ENCODE assay signal across 25 mouse cellular contexts in genomic region chr19:53536251-53536650, GRCm38 (mm10). TPM values are rescaled to one million over a fixed set of nuclear protein-coding genes. Genes with fewer than 3 reads are reported as not detected.
A peak's percentile ranks its signal among the peaks of the same experiment; 100 is the strongest.
DNase-seq lines count a peak whose midpoint lies in the region; ATAC-seq and TF ChIP-seq lines count a peak whose summit lies in the region.
"Had no signal": no experiment of that assay in that cellular context is flagged by ENCODE, and none has a peak within 500 bp of the region (broad histone marks: within the 10 kb centered on the region; RNA-seq: fewer than 3 reads in every experiment).

No protein-coding gene starts in this region.

- no peak for DNase-seq in cerebellum, adult 2 months
- DNase-seq in cerebellum, adult 8-10 months, result no peak
- DNase-seq in thymus, postnatal 0 days (ENCODE audit: low spot score), result peak; percentile 57
- DNase-seq in thymus, postnatal 4 days, result no peak
- DNase-seq in forebrain, embryonic 11.5 days (ENCODE audit: low spot score), result no peak
- no peak for DNase-seq in layer of hippocampus, postnatal 25 days (ENCODE audit: extremely low spot score in 1 of 2, low spot score in 1 of 2)
- DNase-seq: adrenal gland, adult 8-10 months; heart, adult 2 months; heart, postnatal 10 days; kidney, adult 8-10 months; liver, embryonic 13.5 days had no signal

- H3K4me3 ChIP-seq in cerebellum, adult 2 months (replicated peaks; ENCODE audit: insufficient read depth, low read depth, low read length), result peak overlapping the region; percentile 42
- H3K4me3 ChIP-seq in embryonic fibroblast, embryonic 13.5 days (ENCODE audit: insufficient read depth, low read length), result no peak overlapping the region
- no peak overlapping the region for H3K4me3 ChIP-seq in forebrain, embryonic 11.5 days (ENCODE audit: low read depth, low read length)
- H3K4me3 ChIP-seq: embryonic facial prominence, embryonic 15.5 days; forebrain, embryonic 15.5 days; heart, adult 2 months; heart, embryonic 12.5 days; hindbrain, embryonic 10.5 days; hindbrain, embryonic 15.5 days; limb, embryonic 10.5 days; limb, embryonic 15.5 days; liver, embryonic 13.5 days; megakaryocyte, embryonic 14.5 days; midbrain, embryonic 12.5 days; myocyte; neural tube, embryonic 13.5 days had no signal

- H3K27ac ChIP-seq in cerebellum, adult 2 months (ENCODE audit: insufficient read depth, low read length), result peak overlapping the region; percentile 54
- H3K27ac ChIP-seq in embryonic fibroblast, embryonic 13.5 days (ENCODE audit: insufficient read depth, low read length), result peak overlapping the region; percentile 9; the same call in 1 of the 2 replicates
- H3K27ac ChIP-seq in forebrain, embryonic 11.5 days (ENCODE audit: low read depth, low read length), result no peak overlapping the region
- H3K27ac ChIP-seq: embryonic facial prominence, embryonic 15.5 days; forebrain, embryonic 15.5 days; heart, adult 2 months; hindbrain, embryonic 10.5 days; hindbrain, embryonic 15.5 days; kidney, postnatal 0 days; limb, embryonic 10.5 days; limb, embryonic 15.5 days; liver, embryonic 13.5 days; midbrain, embryonic 12.5 days; neural tube, embryonic 13.5 days had no signal

- TF ChIP-seq POLR2A in cerebellum, adult 2 months (IDR thresholded peaks at IDR 0.05; ENCODE audit: borderline replicate concordance, insufficient read depth, low read length), result no peak
- TF ChIP-seq POLR2A in embryonic fibroblast, embryonic 13.5 days (IDR thresholded peaks at IDR 0.05; ENCODE audit: low read depth, low read length), result no peak

- no peaks in the 10 kb centered on the region for H3K36me3 ChIP-seq in forebrain, embryonic 11.5 days (ENCODE audit: control insufficient read depth, insufficient read depth, low read length)
- H3K36me3 ChIP-seq: embryonic facial prominence, embryonic 15.5 days; forebrain, embryonic 15.5 days; hindbrain, embryonic 15.5 days; limb, embryonic 15.5 days; midbrain, embryonic 12.5 days; neural tube, embryonic 13.5 days had no signal

- no peaks in the 10 kb centered on the region for H3K27me3 ChIP-seq in cerebellum, adult 2 months (ENCODE audit: control insufficient read depth, insufficient read depth, low read length)
- no peaks in the 10 kb centered on the region for H3K27me3 ChIP-seq in forebrain, embryonic 11.5 days (ENCODE audit: control insufficient read depth, insufficient read depth, low read length)
- H3K27me3 ChIP-seq: heart, embryonic 12.5 days had no signal

- no peak overlapping the region for H3K9ac ChIP-seq in forebrain, embryonic 11.5 days (ENCODE audit: low read length)
- H3K9ac ChIP-seq: embryonic facial prominence, embryonic 15.5 days; forebrain, embryonic 15.5 days; heart, embryonic 12.5 days; hindbrain, embryonic 15.5 days; limb, embryonic 15.5 days; liver, embryonic 13.5 days; midbrain, embryonic 12.5 days; neural tube, embryonic 13.5 days had no signal

- H3K4me2 ChIP-seq in forebrain, embryonic 11.5 days (ENCODE audit: low read depth, low read length, severe bottlenecking), result no peak overlapping the region
- H3K4me2 ChIP-seq: embryonic facial prominence, embryonic 15.5 days; forebrain, embryonic 15.5 days; heart, embryonic 12.5 days; hindbrain, embryonic 15.5 days; limb, embryonic 15.5 days; liver, embryonic 13.5 days; midbrain, embryonic 12.5 days; neural tube, embryonic 13.5 days had no signal

- peaks cover 43% of the 10 kb centered on the region for H3K4me1 ChIP-seq in cerebellum, adult 2 months (ENCODE audit: control insufficient read depth, insufficient read depth, low read length)
- peaks cover 16% of the 10 kb centered on the region for H3K4me1 ChIP-seq in embryonic fibroblast, embryonic 13.5 days (ENCODE audit: control insufficient read depth, insufficient read depth, low read length)
- no peaks in the 10 kb centered on the region for H3K4me1 ChIP-seq in forebrain, embryonic 11.5 days (replicated peaks; ENCODE audit: control insufficient read depth, insufficient read depth, low read length)
- H3K4me1 ChIP-seq: forebrain, embryonic 15.5 days; hindbrain, embryonic 15.5 days; midbrain, embryonic 12.5 days had no signal

- no peak for TF ChIP-seq CTCF in cerebellum, adult 2 months (IDR thresholded peaks at IDR 0.05; ENCODE audit: borderline replicate concordance, insufficient read depth, low read depth, low read length)
- no peak for TF ChIP-seq CTCF in embryonic fibroblast, embryonic 13.5 days (IDR thresholded peaks at IDR 0.05; ENCODE audit: borderline replicate concordance, insufficient read depth, low read length)

- ATAC-seq in forebrain, embryonic 11.5 days (replicated peaks; ENCODE audit: low FRiP score), result no peak
- ATAC-seq: forebrain, embryonic 15.5 days; lung, postnatal 0 days had no signal

- 26% methylated on average over 6 of the region's 6 CpGs for WGBS in cerebellum, adult 2 months
- 90% methylated on average over 6 of the region's 6 CpGs for WGBS in forebrain, embryonic 11.5 days

- no peaks in the 10 kb centered on the region for H3K9me3 ChIP-seq in forebrain, embryonic 11.5 days (ENCODE audit: control insufficient read depth, low read length)
- H3K9me3 ChIP-seq: embryonic facial prominence, embryonic 15.5 days; forebrain, embryonic 15.5 days; heart, embryonic 12.5 days; hindbrain, embryonic 10.5 days; hindbrain, embryonic 15.5 days; limb, embryonic 10.5 days; limb, embryonic 15.5 days; liver, embryonic 13.5 days; megakaryocyte, embryonic 14.5 days; midbrain, embryonic 12.5 days; neural tube, embryonic 13.5 days had no signal

RNA-seq across cellular contexts. Expression of gene Dusp5, which starts 7.3 kb away (rescaled TPM):
- polyA plus RNA-seq in cerebellum, adult 2 months (2012; rRNA removed), result 80.4 and 87.9 TPM in 2 replicates
- polyA plus RNA-seq in thymus, postnatal 0 days (2015; fragmentation: Nextera tagmentation; extraction: Ambion mirVana), result 33.2 and 34.4 TPM in 2 replicates
- polyA plus RNA-seq in embryonic fibroblast, embryonic 13.5 days (2011; ENCODE audit: insufficient read length, low read depth, missing spikeins), result 19.5 and 40.5 TPM in 2 replicates
- 4.4 and 4.5 TPM in 2 replicates for polyA plus RNA-seq in forebrain, embryonic 11.5 days (2014; fragmentation: Nextera tagmentation; extraction: Ambion mirVana)
- 10 to 100 TPM; 19.6 to 23.9 TPM for total RNA-seq in layer of hippocampus, postnatal 25 days (2021)

RNA-seq across cellular contexts. Expression of gene Nutf2-ps1, which starts 52.6 kb away (rescaled TPM):
- polyA plus RNA-seq in cerebellum, adult 2 months (2012; rRNA removed), result 17.0 and 17.3 TPM in 2 replicates
- 267 and 304 TPM in 2 replicates for polyA plus RNA-seq in thymus, postnatal 0 days (2015; fragmentation: Nextera tagmentation; extraction: Ambion mirVana)
- 153 and 193 TPM in 2 replicates for polyA plus RNA-seq in embryonic fibroblast, embryonic 13.5 days (2011; ENCODE audit: insufficient read length, low read depth, missing spikeins)
- polyA plus RNA-seq in forebrain, embryonic 11.5 days (2014; fragmentation: Nextera tagmentation; extraction: Ambion mirVana), result 433 and 467 TPM in 2 replicates
- 10 to 100 TPM; 34.1 to 44.2 TPM for total RNA-seq in layer of hippocampus, postnatal 25 days (2021)
